Mouse (Mus musculus) CH12.LX (cell line): ENCODE measurements at regions not wholly inside any gene's neighbourhood (a gene's known extent, or its start where the extent isn't known, plus 50 kb on each side); places are given as distances from the start of the nearest gene placed in this dataset.

Experiments used
- CTCF ChIP-seq, 2 experiments: IDR thresholded peaks in 1 of 2; conservative IDR thresholded peaks in 1 of 2; 2 replicates each; pipeline ENCODE4 v1.5.1; 2011 to 2012; ENCODE audit warnings: low read depth in 2 of 2, low read length in 2 of 2, improper control_type of control experiment in 1 of 2, inconsistent platforms in 1 of 2, mild to moderate bottlenecking in 1 of 2, moderate library complexity in 1 of 2
- E2F4 ChIP-seq: IDR thresholded peaks from 2 replicates; pipeline ENCODE4 v1.6.1; 2011; ENCODE audit warnings: low read depth, low read length, improper control_type of control experiment; ENCODE audit not compliant: insufficient replicate concordance
- ELF1 ChIP-seq: IDR thresholded peaks from 2 replicates; pipeline ENCODE4 v1.6.1; 2014; ENCODE audit warnings: low read depth, mild to moderate bottlenecking, inconsistent platforms, low read length, improper control_type of control experiment
- HCFC1 ChIP-seq: IDR thresholded peaks from 2 replicates; pipeline ENCODE4 v1.6.1; 2012; ENCODE audit warnings: low read depth, mild to moderate bottlenecking, inconsistent platforms, low read length, improper control_type of control experiment
- MAFK ChIP-seq: IDR thresholded peaks from 2 replicates; pipeline ENCODE4 v1.6.1; 2011; ENCODE audit warnings: low read length, improper control_type of control experiment; ENCODE audit not compliant: insufficient replicate concordance
- POLR2A ChIP-seq: IDR thresholded peaks from 2 replicates; pipeline ENCODE4 v1.6.1; 2011; ENCODE audit warnings: low read depth, mild to moderate bottlenecking, improper control_type of control experiment, low read length
- USF1 ChIP-seq: IDR thresholded peaks from 2 replicates; pipeline ENCODE4 v1.6.1; 2014; ENCODE audit warnings: low read depth, mild to moderate bottlenecking, inconsistent platforms, low read length, improper control_type of control experiment
- ZC3H11A ChIP-seq: IDR thresholded peaks from 2 replicates; pipeline ENCODE4 v1.6.1; 2012; ENCODE audit warnings: low read depth, mild to moderate bottlenecking, inconsistent platforms, low read length, improper control_type of control experiment

DNA sequence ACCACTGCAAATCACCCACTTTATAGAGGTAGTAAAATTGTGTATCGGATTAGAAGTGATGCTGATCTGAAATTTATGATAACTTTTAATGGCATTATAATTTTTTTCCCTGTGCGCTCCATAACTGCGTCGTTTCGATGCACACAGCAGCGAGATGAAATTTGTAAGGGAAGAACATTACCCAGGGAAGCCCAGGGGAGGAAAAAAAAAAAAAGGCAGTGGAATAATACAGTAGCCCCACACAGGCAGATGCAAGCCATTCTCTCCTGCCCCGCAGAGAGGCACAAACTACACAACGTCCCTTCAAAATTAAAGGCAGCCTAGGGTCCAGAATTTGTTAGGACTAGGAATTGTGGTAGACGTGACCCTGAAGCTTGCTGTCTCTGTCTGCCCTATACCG is 234.2 kb downstream of the Il20rb start:
- TF ChIP-seq USF1: no peak
- no peak for TF ChIP-seq CTCF (conservative IDR thresholded peaks at IDR 0.05 in 1 of 2, IDR thresholded peaks at IDR 0.05 in 1 of 2; ENCODE audit: low read depth in 2 of 2, low read length in 2 of 2)
- TF ChIP-seq E2F4: no peak
- no peak for TF ChIP-seq POLR2A
- TF ChIP-seq ELF1: no peak
- TF ChIP-seq MAFK: no peak
- TF ChIP-seq HCFC1: no peak
- TF ChIP-seq ZC3H11A: no peak
